Mouse (Mus musculus): ENCODE measurements around the gene Esrrb. TPM values are rescaled to one million over a fixed set of nuclear protein-coding genes. Genes with fewer than 3 reads are reported as not detected.

The Esrrb gene
- 1 to 10 TPM; 1.3 to 1.6 TPM for total RNA-seq (2021)

GRCm38 (mm10) chr12:86360696-86361631, at the start of gene Esrrb:
Esrrb (plus strand) TSS chr12:86361117.
- no peak for DNase-seq

GRCm38 (mm10) chr12:86320629-86321028, 40.3 kb upstream of the Esrrb start:
- no peak for DNase-seq

GRCm38 (mm10) chr12:86324297-86324696, 36.6 kb upstream of the Esrrb start:
- no peak for DNase-seq

- no peak for DNase-seq
Measured at GRCm38 (mm10) chr12:86329813-86330212, 31.1 kb upstream of the Esrrb start.

- no peak for DNase-seq
Measured at GRCm38 (mm10) chr12:86330684-86331083, 30.2 kb upstream of the Esrrb start.

- DNase-seq = no peak
Measured at GRCm38 (mm10) chr12:86331248-86331647, 29.7 kb upstream of the Esrrb start.

GRCm38 (mm10) chr12:86336209-86336608, 24.7 kb upstream of the Esrrb start:
- no peak for DNase-seq

GRCm38 (mm10) chr12:86336887-86337286, 24.0 kb upstream of the Esrrb start:
- no peak for DNase-seq

GRCm38 (mm10) chr12:86349477-86349876, 11.4 kb upstream of the Esrrb start:
- no peak for DNase-seq

GRCm38 (mm10) chr12:86359406-86359805, 1.5 kb upstream of the Esrrb start:
- DNase-seq = no peak

- DNase-seq = no peak
Measured at GRCm38 (mm10) chr12:86359873-86360272, 1.0 kb upstream of the Esrrb start.

- DNase-seq = no peak
Measured at GRCm38 (mm10) chr12:86364285-86364684, 3.4 kb downstream of the Esrrb start.

- DNase-seq = no peak
Measured at GRCm38 (mm10) chr12:86364756-86365155, 3.8 kb downstream of the Esrrb start.

- DNase-seq = peak; percentile 11 to 14
Measured at GRCm38 (mm10) chr12:86370611-86371383, 9.9 kb downstream of the Esrrb start.

GRCm38 (mm10) chr12:86374286-86374685, 13.4 kb downstream of the Esrrb start:
- no peak for DNase-seq

- no peak for DNase-seq
Measured at GRCm38 (mm10) chr12:86379672-86380213, 18.8 kb downstream of the Esrrb start.

- no peak for DNase-seq
Measured at GRCm38 (mm10) chr12:86383803-86384202, 22.9 kb downstream of the Esrrb start.

GRCm38 (mm10) chr12:86387671-86388270, 26.9 kb downstream of the Esrrb start:
- no peak for DNase-seq

- no peak for DNase-seq
Measured at GRCm38 (mm10) chr12:86394773-86395172, 33.9 kb downstream of the Esrrb start.

- DNase-seq = no peak
Measured at GRCm38 (mm10) chr12:86395326-86395725, 34.4 kb downstream of the Esrrb start.

- DNase-seq = no peak
Measured at GRCm38 (mm10) chr12:86398762-86399161, 37.8 kb downstream of the Esrrb start.

- DNase-seq = peak; percentile 51 to 68
Measured at GRCm38 (mm10) chr12:86402718-86403117, 41.8 kb downstream of the Esrrb start.

- peak; percentile 36 to 41 for DNase-seq
Measured at GRCm38 (mm10) chr12:86421490-86421904, 60.6 kb downstream of the Esrrb start.

All from layer of hippocampus, postnatal 36 days (tissue).